Mouse (Mus musculus): Measurements from ENCODE around the gene Txk. TPM values are rescaled to one million over a fixed set of nuclear protein-coding genes. Genes with fewer than 3 reads are reported as not detected.

Gene Txk
- polyA plus RNA-seq, 1 experiment from 2014 or later: 0.14 TPM

DNA sequence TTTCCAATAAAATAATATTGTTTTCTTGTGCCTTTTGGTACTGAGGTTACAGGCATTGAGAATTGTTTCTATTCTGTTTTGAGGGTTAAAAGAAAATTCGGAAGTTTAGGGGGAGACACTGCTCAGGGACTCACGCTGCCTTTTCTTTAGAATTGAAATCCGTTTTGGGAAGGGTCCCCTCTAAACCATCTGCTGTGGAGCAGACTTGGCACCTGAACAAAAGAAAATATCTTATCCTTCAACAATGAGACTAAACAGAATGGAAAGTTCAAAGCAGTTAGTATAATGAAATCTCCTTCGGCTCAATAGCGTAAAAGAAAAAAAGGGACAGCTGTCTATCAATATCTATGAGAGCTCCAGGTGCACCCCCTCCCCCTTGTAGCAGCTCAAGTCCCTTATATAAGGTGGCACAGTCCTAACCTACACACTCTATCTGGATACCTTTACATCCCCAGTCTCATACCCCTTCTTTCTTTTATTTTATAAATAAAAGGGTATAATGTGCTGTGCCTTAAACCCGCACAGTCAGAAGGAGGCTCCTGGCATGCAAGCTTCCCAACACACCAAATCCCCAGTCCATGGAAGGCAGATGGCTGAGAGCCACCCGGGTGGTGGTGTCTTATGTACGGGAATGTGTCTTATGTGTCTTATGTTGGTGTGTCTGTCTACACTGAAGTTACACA lies 81.4 kb downstream of the Txk start:
- Histone ChIP-seq H3K9me3 (no peaks in the 10 kb centered on the region), H3K27ac (0 out of 2 replicates have a peak overlapping the region, but pooled peaks have one; percentile 48), H3K4me1 (peaks cover 5% of the 10 kb centered on the region), H3K4me3 (no peak overlapping the region), H3K4me2 (no peak overlapping the region), H3K27me3 (replicated peaks) (no peaks in the 10 kb centered on the region), H3K9ac (no peak overlapping the region), H3K36me3 (replicated peaks) (no peaks in the 10 kb centered on the region)
- peak; percentile 79 for ATAC-seq (replicated peaks)
- WGBS: 20% methylated on average over 8 of the region's 8 CpGs

DNA sequence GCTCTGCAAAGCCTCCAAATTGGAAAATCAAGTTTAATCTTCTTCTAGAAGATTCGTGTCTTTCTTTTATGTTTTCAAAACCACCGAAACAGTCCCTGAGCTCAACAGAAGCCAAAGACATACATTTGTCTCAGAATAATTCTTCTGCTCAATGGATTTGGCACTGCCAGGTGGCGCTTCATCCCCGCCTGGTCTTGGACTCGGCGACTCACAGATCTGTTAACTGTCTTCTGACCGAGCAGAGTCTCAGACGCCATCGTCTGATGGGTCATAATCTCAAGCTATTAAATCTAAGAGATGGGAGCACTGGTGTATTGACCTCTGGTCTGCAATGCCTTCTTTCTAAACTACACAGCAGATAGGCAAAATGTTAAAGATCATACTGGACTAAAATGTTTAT lies 84.2 kb downstream of the Txk start:
- no peak overlapping the region for H3K4me2 ChIP-seq
- peaks cover 5% of the 10 kb centered on the region for H3K4me1 ChIP-seq
- no peak overlapping the region for H3K27ac ChIP-seq
- no peak overlapping the region for H3K9ac ChIP-seq
- 89% methylated on average over 9 of the region's 9 CpGs for WGBS
- no peak overlapping the region for H3K4me3 ChIP-seq
- no peak for ATAC-seq (replicated peaks)
- H3K36me3 ChIP-seq (replicated peaks): no peaks in the 10 kb centered on the region
- H3K27me3 ChIP-seq (replicated peaks): no peaks in the 10 kb centered on the region
- H3K9me3 ChIP-seq: no peaks in the 10 kb centered on the region

DNA sequence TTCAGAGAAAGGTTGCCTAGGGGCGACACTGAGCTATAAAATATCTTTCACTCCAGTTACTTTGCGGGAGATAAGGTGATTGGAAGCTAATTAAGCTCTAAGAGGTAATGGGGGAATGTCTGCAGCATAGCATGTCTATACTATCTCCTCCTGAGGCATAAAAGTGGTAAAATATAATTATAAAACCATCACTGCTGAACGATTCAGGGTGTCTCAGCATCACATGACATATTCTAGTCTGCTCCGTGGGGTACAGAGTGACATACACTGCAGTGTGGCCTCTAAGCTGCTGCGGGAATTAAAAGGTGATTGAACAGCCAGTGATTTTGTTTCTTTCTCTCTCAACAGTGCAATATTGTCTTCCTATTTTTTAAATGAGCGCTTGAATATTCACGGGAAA lies 86.1 kb downstream of the Txk start:
- 68% methylated on average over 7 of the region's 7 CpGs for WGBS
- H3K4me1 ChIP-seq: peaks cover 4% of the 10 kb centered on the region
- ATAC-seq (replicated peaks): peak; percentile 85
- H3K27me3 ChIP-seq (replicated peaks): no peaks in the 10 kb centered on the region
- no peaks in the 10 kb centered on the region for H3K36me3 ChIP-seq (replicated peaks)
- H3K4me2 ChIP-seq: no peak overlapping the region
- H3K9me3 ChIP-seq: no peaks in the 10 kb centered on the region
- H3K4me3 ChIP-seq: no peak overlapping the region
- no peak overlapping the region for H3K27ac ChIP-seq
- H3K9ac ChIP-seq: no peak overlapping the region

DNA sequence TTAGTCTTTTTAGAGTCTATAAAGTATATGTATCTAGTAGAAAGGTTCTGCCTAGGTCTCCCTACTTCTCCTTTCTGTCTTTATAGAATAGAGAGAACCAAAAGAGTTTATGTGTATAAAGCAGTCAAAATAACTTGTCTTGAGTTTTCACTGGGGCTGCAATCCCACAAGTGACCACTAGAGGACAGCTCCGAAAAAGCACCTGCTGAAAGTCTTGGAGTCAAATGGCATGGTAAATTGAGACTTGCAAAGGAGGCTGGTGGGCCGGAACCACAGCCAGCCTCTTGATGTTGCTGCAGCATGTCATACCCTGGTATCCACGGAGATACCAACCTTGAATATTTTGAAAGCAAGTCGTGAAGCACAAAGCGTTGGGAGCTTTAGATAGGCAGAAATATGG lies 87.3 kb downstream of the Txk start:
- Histone ChIP-seq H3K4me3 (no peak overlapping the region), H3K36me3 (replicated peaks) (no peaks in the 10 kb centered on the region), H3K9me3 (no peaks in the 10 kb centered on the region), H3K4me1 (no peaks in the 10 kb centered on the region), H3K27ac (no peak overlapping the region), H3K9ac (no peak overlapping the region), H3K4me2 (no peak overlapping the region), H3K27me3 (replicated peaks) (no peaks in the 10 kb centered on the region)
- no peak for ATAC-seq (replicated peaks)
- 30% methylated on average over 5 of the region's 5 CpGs for WGBS

DNA sequence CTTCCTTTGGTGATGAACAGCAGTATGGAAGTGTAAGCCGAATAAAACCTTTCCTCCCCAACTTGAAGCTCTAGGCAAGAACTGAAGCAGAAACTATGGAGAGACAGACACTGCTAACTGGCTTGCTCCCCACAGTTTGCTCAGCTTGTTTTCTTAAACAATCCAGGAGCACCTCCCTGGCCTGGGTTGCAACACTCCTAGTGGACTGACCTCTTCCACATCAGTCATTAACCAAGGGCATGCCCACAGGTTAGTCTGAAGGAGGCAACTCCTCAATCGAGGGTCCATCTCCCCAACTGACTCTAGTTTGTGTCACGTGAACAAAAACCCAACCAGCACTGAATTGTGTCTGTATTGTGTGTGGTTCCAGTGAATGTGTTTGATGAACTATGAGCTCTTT lies 87.7 kb downstream of the Txk start:
- 50% methylated on average over 3 of the region's 3 CpGs for WGBS
- no peak for ATAC-seq (replicated peaks)
- Histone ChIP-seq H3K4me1 (no peaks in the 10 kb centered on the region), H3K4me2 (no peak overlapping the region), H3K27ac (no peak overlapping the region), H3K36me3 (replicated peaks) (no peaks in the 10 kb centered on the region), H3K4me3 (no peak overlapping the region), H3K27me3 (replicated peaks) (no peaks in the 10 kb centered on the region), H3K9ac (no peak overlapping the region), H3K9me3 (no peaks in the 10 kb centered on the region)

DNA sequence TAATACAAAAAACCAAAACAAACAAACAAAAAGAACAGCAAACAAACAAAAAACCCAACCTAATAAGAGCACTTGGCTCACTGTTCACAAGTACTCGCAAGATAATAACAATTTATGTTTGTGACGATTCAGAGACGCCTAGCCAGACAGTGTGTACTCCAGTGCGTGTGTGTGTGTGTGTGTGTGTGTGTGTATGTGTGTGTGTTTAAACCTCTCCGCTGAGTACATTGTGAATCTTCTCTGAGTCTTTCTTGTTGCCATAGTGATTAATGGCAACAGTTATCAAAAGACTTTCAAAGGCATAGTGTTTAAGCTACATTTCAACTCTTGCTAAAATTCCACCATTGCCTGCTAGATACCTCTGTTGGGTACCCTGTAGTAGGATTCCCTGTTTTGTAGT lies 88.5 kb downstream of the Txk start:
- H3K27ac ChIP-seq: no peak overlapping the region
- no peak overlapping the region for H3K9ac ChIP-seq
- no peaks in the 10 kb centered on the region for H3K36me3 ChIP-seq (replicated peaks)
- H3K4me3 ChIP-seq: no peak overlapping the region
- no peaks in the 10 kb centered on the region for H3K9me3 ChIP-seq
- no peaks in the 10 kb centered on the region for H3K27me3 ChIP-seq (replicated peaks)
- H3K4me1 ChIP-seq: no peaks in the 10 kb centered on the region
- no peak overlapping the region for H3K4me2 ChIP-seq
- WGBS: 75% methylated on average over 5 of the region's 5 CpGs
- ATAC-seq (replicated peaks): no peak

DNA sequence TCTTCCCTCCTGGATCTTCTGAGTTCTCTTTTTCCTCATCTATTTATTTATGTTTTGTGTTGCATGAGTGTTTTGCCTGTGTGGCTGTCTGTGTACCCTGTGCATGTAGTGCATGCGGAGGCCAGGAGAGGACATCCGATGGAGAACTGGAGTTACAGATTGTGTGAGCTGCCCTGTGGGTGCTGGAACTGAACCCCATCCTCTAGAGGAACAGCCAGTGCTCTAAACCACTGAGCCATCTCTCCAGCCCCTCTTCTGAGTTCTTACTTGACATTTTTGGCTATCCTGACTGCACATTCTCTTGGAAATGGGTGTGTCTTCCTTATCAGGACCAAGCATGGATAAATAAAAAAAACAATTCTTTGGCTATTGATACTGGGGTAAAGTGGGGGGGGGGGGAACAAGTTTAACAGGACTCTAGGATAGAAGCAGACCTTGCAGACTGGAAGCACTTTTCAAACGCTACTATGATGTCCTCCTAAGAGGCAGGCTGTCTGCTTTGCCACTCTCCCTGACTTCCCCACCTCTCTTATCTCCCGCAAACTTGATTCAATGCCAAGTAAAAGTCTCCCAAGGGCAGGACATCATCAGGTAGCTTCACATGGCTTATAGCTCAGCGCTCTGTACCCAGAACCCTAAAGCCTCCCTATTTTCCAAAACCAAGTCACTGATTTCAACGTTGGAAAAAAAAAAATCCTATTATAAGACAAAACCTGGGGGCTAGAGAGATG lies 91.4 kb downstream of the Txk start:
- no peak for ATAC-seq (replicated peaks)

DNA sequence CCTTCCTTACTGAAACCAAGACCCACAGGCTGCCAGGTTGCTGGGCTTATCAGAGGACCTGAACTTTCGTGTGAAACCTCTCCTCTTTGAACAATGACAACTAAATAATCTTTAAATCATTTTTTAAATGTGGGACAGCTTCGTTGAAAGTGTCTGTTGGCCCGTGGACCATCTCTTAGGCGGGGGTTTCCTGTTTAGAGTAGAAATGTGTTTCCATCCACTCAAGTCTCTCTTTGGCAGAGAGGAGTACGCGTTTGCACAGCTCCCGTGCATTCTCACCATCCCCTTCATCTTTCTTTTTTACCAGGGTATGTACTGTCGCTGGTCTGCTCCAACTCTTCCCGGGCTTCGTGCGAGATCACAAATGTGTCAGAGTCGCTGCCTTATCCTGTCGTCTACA lies 94.2 kb downstream of the Txk start:
- Histone ChIP-seq H3K4me2 (no peak overlapping the region), H3K9me3 (no peaks in the 10 kb centered on the region), H3K9ac (no peak overlapping the region), H3K27ac (no peak overlapping the region), H3K36me3 (replicated peaks) (no peaks in the 10 kb centered on the region), H3K27me3 (replicated peaks) (no peaks in the 10 kb centered on the region), H3K4me1 (no peaks in the 10 kb centered on the region), H3K4me3 (no peak overlapping the region)
- no peak for ATAC-seq (replicated peaks)
- WGBS: 92% methylated on average over 13 of the region's 13 CpGs

More for the DNA sequence above, 91.4 kb downstream of the Txk start:
- no peaks in the 10 kb centered on the region for H3K36me3 ChIP-seq (replicated peaks)
- H3K27me3 ChIP-seq (replicated peaks): no peaks in the 10 kb centered on the region
- no peaks in the 10 kb centered on the region for H3K4me1 ChIP-seq
- no peak overlapping the region for H3K9ac ChIP-seq
- 89% methylated on average over 6 of the region's 6 CpGs for WGBS
- H3K9me3 ChIP-seq: no peaks in the 10 kb centered on the region
- no peak overlapping the region for H3K27ac ChIP-seq
- H3K4me2 ChIP-seq: no peak overlapping the region
- no peak overlapping the region for H3K4me3 ChIP-seq

DNA sequence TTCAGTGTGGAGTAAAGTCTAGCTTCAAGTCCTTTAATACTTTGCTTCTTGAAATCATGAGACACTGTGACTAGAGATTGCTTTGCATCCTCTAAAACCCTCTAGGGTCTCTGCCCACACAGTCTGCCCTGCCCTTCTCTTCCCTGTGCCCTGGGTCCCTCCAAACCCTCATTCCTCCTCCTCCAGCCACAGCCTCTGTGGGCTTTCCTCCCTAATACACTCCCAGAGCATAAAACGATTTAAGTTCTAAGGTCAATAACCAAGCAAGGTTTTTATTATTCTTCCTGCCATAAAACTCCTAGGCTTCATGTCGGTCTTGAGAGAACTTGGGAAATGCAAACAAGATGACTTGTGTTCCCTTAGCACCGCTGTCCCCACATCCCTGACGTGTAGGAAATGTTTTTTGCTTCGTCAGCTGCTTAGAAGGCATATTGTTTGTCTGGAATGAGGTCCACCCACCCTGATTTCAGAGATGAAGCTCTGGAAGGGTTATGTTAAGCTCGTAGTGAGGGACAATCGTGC lies 96.2 kb downstream of the Txk start:
- 68% methylated on average over 7 of the region's 7 CpGs for WGBS
- Histone ChIP-seq H3K27me3 (replicated peaks) (no peaks in the 10 kb centered on the region), H3K4me2 (no peak overlapping the region), H3K4me3 (no peak overlapping the region), H3K9me3 (no peaks in the 10 kb centered on the region), H3K36me3 (replicated peaks) (no peaks in the 10 kb centered on the region), H3K4me1 (no peaks in the 10 kb centered on the region), H3K9ac (no peak overlapping the region), H3K27ac (no peak overlapping the region)
- no peak for ATAC-seq (replicated peaks)

DNA sequence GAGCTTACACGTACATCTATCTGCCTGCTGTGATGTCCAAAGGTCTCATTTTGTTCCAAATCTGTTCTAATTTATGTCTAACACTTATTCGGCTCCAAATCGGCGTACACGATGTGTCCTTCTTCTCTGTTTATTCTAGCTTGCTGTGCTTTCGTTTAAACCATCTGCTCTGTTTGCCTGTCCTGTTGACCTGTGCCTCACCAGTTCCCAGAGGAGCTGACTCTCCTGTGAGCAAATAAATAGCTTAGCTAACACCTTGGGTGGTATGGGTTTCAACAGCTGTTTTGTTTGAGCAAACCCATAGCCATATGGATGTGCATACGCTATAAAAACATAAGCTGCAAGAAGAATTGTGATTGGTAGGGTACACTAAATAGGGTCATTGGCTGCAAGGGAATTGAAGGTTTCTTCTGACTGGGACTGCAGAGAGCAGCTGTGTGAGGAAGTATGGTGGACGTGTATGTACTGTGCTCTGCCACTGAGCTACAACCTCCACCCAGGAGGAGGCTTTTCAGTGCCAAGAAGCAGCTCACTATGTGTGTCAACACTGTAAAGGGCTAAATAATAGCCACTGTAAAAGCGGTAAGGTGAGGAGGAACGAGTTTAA lies 99.4 kb downstream of the Txk start:
- no peak for ATAC-seq (replicated peaks)
- H3K4me1 ChIP-seq: no peaks in the 10 kb centered on the region

DNA sequence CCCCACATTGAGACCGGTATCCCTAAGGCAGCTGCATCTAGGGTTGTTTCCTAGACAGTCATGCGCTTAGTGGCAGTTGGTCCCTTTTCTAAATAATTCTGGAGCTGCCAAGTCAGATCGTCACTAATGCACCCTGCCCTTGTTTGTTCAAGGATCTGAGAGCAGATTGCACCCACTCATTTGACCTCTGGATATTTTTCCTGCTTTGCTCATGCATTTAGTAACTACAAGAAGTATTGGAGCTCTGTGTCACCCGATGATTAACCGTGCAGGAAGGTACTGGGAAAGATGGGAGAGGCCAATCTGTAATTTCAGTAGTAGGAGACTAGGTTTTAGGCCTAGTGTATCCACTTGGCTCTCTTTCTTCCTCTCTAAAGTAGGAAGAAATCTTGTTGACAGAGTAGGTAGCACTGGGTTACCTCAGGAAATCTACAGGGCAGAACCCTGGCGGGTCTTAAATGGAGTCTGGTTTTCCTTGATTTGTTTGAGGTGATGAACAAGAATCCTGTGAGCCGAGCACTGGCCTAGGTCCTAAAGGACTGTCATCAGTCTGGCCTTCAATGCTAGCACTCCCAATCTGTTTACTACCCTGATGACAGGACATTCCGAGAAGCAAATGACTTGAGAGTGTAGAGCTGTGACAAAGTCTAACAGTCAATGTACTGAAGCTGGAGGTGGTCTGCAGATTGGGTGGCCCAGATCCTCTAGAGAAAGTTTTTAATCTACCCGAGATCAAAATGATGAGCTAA lies 103.4 kb downstream of the Txk start:
- peaks cover 13% of the 10 kb centered on the region for H3K4me1 ChIP-seq
- WGBS: 87% methylated on average over 9 of the region's 9 CpGs
- H3K4me3 ChIP-seq: no peak overlapping the region
- no peaks in the 10 kb centered on the region for H3K36me3 ChIP-seq (replicated peaks)
- H3K4me2 ChIP-seq: no peak overlapping the region
- ATAC-seq (replicated peaks): no peak
- no peaks in the 10 kb centered on the region for H3K9me3 ChIP-seq
- H3K27ac ChIP-seq: no peak overlapping the region
- H3K27me3 ChIP-seq (replicated peaks): peaks cover 26% of the 10 kb centered on the region
- no peak overlapping the region for H3K9ac ChIP-seq

More for the DNA sequence above, 99.4 kb downstream of the Txk start:
- Histone ChIP-seq H3K9ac (no peak overlapping the region), H3K4me3 (no peak overlapping the region), H3K9me3 (no peaks in the 10 kb centered on the region), H3K36me3 (replicated peaks) (no peaks in the 10 kb centered on the region), H3K27me3 (replicated peaks) (peaks cover 7% of the 10 kb centered on the region; the same call in 1 of the 2 replicates), H3K27ac (no peak overlapping the region), H3K4me2 (no peak overlapping the region)
- WGBS: 72% methylated on average over 10 of the region's 10 CpGs
